Mouse (Mus musculus) bone marrow macrophage, adult 2 months (primary cell): Measurements from ENCODE around the gene Grk6.

Source experiments
- CTCF ChIP-seq: IDR thresholded peaks from 2 replicates; pipeline ENCODE4 v1.5.1; 2012; ENCODE audit warnings: low read depth, mild to moderate bottlenecking, low read length, moderate library complexity
- POLR2A ChIP-seq: IDR thresholded peaks from 2 replicates; pipeline ENCODE4 v1.6.1; 2012; ENCODE audit warnings: mild to moderate bottlenecking, low read depth, low read length, borderline replicate concordance

- no peak for TF ChIP-seq POLR2A
- TF ChIP-seq CTCF = no peak
Observed at GRCm38 (mm10) chr13:55412643-55413307, 32.1 kb upstream of the Grk6 start.
